Mouse (Mus musculus) left cerebral cortex, postnatal 10 days (tissue): ENCODE results near the gene Dcaf1. TPM values are rescaled to one million over a fixed set of nuclear protein-coding genes. Genes with fewer than 3 reads are reported as not detected.

Experiments
- DNase-seq, 2 experiments: peaks; one replicate each; pipeline ENCODE4 v3.0.0; 2021 to 2022; ENCODE audit warnings: low spot score in 2 of 2, mixed read lengths in 1 of 2; ENCODE audit errors: extremely low spot score in 1 of 2
- intact Hi-C: fragments of 180-260 bp; cut with DNase I; formaldehyde crosslinking; loops from one replicate; pipeline ENCODE4 v1.15.1; 2025
- total RNA-seq, 2 experiments: library from RNA; stranded (reverse); gene quantifications; 2 replicates each; pipeline ENCODE4 v1.2.3; 2021

The Dcaf1 gene
- total RNA-seq, 2 experiments from 2014 or later: 18.7 to 22.6 TPM

- DNase-seq: no peak
- intact Hi-C loops: no loop called here
Measured at GRCm38 (mm10) chr9:106856664-106857063, 35.0 kb downstream of the Dcaf1 start.

- intact Hi-C loops: no loop called here
- DNase-seq: no peak
Measured at GRCm38 (mm10) chr9:106858036-106858435, 36.4 kb downstream of the Dcaf1 start.

GRCm38 (mm10) chr9:106874216-106874615 lies 52.5 kb downstream of the Dcaf1 start:
- no peak for DNase-seq
- intact Hi-C loops: no loop called here

GRCm38 (mm10) chr9:106876666-106877065 lies 55.0 kb downstream of the Dcaf1 start:
- no peak for DNase-seq
- intact Hi-C loops: no loop called here

- no peak for DNase-seq
- intact Hi-C loops: no loop called here
Measured at GRCm38 (mm10) chr9:106879471-106879870, 57.8 kb downstream of the Dcaf1 start.

GRCm38 (mm10) chr9:106881071-106881755 lies 59.5 kb downstream of the Dcaf1 start:
- intact Hi-C loops: loop anchor here (10.0 kb wide), 1 partner anchor 654 kb away; the partner anchor contains the start of gene Tmem115
- DNase-seq: no peak

GRCm38 (mm10) chr9:106882176-106882575 lies 60.5 kb downstream of the Dcaf1 start:
- no peak for DNase-seq
- intact Hi-C loops: loop anchor here (10.0 kb wide), 1 partner anchor 653 kb away; the partner anchor contains the start of gene Tmem115

- DNase-seq: no peak
- intact Hi-C loops: loop anchor here (10.0 kb wide), 1 partner anchor 652 kb away; the partner anchor contains the start of gene Tmem115
Measured at GRCm38 (mm10) chr9:106883085-106883484, 61.4 kb downstream of the Dcaf1 start.

GRCm38 (mm10) chr9:106884306-106884705 lies 62.6 kb downstream of the Dcaf1 start:
- intact Hi-C loops: loop anchor here (10.0 kb wide), 1 partner anchor 650 kb away; the partner anchor contains the start of gene Tmem115
- no peak for DNase-seq

- no peak for DNase-seq
- intact Hi-C loops: loop anchor here (5.0 to 10.0 kb wide), 2 partner anchors 407 to 650 kb away; partner anchors contain the start of gene Tmem115
Measured at GRCm38 (mm10) chr9:106884996-106885900, 63.6 kb downstream of the Dcaf1 start.

- intact Hi-C loops: loop anchor here (5.0 to 10.0 kb wide), 2 partner anchors 406 to 649 kb away; partner anchors contain the start of gene Tmem115
Measured at GRCm38 (mm10) chr9:106885901-106886731, 64.4 kb downstream of the Dcaf1 start.

GRCm38 (mm10) chr9:106886828-106887702 lies 65.4 kb downstream of the Dcaf1 start, which contains the start of gene Rbm15b:
Rbm15b (minus strand) TSS chr9:106887428.
- peak; percentile 97 to 99 for DNase-seq
- intact Hi-C loops: loop anchor here (5.0 to 10.0 kb wide), 2 partner anchors 405 to 648 kb away; partner anchors contain the start of gene Tmem115

More at GRCm38 (mm10) chr9:106885901-106886731, 64.4 kb downstream of the Dcaf1 start:
- DNase-seq: peak in 1 of 2 experiments; percentile 74

GRCm38 (mm10) chr9:106888346-106888745 lies 66.7 kb downstream of the Dcaf1 start:
- intact Hi-C loops: loop anchor here (5.0 to 10.0 kb wide), 2 partner anchors 404 to 646 kb away; partner anchors contain the start of gene Tmem115
- no peak for DNase-seq

- no peak for DNase-seq
- intact Hi-C loops: loop anchor here (5.0 to 10.0 kb wide), 2 partner anchors 403 to 645 kb away; partner anchors contain the start of gene Tmem115
Measured at GRCm38 (mm10) chr9:106889321-106889720, 67.6 kb downstream of the Dcaf1 start.

GRCm38 (mm10) chr9:106890496-106891240 lies 69.0 kb downstream of the Dcaf1 start:
- intact Hi-C loops: no loop called here
- DNase-seq: no peak

GRCm38 (mm10) chr9:106891341-106891741 lies 69.7 kb downstream of the Dcaf1 start:
- intact Hi-C loops: no loop called here
- DNase-seq: no peak
